Mouse (Mus musculus): ENCODE data around the gene Hexim2.

The Hexim2 gene

DNA sequence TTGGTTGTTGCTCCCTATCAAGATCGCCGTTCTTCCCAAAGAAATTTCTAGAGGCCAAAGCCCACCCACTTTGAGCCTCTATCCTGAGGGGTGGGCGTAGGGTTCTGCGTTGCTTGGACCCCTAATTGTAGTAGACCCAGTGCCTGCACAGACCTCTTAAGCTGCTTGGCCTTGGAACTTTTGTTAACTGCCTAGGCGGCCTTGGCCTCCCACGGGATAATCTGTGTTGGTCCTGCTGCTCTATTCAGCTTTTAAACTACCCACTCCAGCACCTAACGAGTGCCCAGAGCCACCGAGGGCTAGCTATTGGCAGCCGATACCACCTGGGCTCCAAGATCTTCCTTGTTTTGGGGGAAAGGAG, 19.7 kb upstream of the Hexim2 start:
- no peak for DNase-seq

DNA sequence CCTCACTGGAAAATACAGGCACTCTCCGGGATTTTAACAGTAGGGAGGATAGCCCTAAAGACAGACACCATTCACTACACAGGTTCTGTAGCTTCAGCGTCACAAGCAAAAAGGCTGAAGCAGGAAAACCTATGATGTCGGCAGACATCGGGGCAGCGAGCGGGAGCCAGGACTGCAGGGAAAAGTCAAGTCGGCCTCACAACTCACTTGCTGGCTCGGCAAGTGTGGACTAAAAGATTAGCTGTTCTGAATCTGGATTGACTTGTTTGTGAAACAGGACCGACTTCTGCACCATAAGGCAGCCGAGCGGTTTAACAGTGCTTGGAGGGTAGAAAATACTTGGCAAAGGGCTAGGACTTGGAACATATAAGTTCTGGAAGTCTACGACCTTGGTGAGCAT, 19.2 kb upstream of the Hexim2 start:
- DNase-seq: no peak

DNA sequence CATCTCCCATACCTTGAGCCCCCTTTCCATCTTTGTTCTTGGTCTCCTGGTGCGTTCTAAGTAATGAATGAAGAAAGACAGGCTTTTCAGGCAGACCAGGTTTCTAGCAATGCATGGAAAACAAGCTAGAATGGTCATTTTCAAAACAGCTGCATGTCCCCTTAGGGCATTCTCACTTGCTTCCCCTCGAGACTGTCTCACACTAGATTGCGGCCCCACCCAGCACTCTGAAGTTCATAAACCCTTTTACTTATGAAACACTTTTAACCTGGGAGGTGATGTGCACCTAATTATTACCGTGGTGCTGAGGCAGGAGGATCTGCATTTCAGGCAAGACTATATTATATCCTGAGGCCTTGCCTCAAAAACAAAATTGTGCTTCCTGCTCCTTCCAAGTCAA, 18.5 kb upstream of the Hexim2 start:
- DNase-seq: no peak

DNA sequence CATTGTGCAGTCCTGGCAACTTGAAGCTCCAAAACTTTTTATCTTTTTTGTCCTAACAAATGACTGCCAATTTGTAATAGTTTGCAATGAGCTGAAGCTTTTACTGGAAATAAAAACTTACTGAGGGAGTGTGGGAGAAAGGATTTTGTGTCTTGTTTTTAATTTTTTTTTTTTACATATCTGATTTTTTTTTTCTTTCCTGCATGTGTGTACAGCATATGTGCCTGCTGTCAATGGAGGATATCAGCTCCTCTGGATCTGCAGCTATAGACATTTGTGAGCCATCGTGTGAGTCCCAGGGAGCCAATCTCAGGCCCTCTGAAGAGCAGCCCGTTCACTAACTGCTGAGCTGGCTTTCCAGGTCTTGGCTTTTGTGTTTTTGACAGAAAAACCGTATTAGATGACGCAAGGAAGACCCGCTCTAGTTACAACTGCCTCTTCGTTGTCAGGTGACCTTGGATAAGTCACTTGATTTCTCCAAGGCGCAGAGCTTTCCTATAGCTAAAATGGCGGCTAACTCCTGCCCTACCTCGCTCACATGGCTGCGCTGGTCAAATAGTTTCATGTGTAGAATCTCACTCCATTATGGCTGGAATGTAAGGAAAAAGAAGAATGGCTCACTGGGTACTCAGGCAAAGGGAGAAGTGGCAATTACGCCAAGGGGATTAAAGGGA, 17.8 kb upstream of the Hexim2 start:
- DNase-seq: peak in 1 of 2 experiments; percentile 37

DNA sequence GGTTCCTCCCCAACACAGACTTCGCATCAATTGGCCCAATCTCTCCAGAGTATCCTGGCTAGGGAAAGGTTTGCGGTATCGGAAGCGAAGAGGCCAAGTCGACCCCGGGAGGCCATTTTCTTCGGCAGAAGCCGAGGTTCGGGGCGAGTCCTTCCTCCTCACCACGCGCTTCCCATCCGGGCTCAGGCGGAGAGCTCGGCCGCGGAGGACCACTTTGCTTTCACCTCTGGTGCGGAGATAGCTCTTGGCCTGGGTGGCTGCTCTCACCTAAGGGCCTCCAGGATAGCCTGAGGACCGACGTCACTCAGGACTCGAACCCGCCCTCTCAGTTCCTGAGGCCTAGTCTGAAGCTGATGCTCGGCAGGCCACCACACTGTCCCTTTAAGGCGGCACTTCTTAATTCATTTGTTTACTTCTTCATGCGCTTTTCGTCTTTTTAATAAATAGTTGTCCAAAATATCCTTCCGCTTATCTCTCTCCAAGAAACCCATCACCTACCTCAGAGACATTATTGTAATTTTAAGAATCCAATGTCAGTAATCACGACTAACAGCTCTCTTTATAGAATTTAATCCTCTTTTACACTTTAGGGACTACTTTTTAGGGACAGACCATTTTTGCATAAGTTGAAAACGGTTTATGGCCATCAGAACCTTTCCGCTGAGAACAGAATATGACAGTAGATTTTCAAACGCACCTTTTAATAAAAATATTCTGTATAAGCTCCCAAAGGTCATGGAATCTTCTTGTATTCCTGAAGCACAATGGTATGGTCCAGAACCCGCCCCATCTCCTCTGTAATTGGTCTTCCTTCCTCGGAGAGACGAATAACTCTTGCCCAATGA, 16.8 kb upstream of the Hexim2 start:
- DNase-seq: peak; percentile 84 to 90

DNA sequence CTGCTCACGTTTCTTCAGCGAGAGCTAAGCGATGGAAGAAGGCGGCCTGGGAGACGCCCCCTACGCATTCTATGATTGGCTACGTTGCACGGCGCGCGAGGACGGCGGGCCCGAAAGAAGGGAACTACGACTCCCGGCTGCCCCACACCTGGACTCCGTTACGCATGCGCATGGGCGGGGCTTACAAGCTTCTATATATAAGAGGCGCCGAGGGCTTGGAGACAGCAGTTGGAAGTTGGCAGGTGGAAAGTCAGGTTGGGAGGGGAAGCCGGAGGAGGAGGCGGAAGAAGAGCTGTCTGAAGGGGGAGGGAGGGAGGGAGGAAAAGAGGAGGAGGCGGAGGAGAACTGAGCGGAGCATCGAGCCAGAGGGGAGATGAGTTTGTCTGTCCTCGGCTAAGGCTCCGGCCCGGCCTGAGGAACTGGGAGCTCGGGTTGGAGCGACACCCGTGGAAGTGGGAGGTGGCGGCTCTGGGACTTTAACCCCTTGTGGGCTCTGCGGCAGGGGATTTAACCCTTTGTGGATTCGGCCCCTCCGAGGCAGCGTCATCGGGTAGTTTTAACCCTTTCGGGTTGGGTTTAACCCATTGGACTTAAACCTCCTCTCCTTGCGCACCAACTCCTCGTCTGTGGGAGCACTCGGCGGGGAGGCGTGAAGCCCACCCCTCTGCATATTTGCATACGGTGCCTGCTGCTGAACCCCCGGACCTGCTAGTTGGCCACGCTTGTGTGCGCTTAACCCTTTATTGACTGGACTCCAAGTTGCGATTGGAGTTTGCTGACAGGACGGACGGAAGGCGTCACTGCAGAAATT, 16.0 kb upstream of the Hexim2 start, which contains the start of gene Hexim1:
Hexim1 (plus strand) TSS at position 224 of the 811 bp plus-strand sequence.
- peak; percentile 100 for DNase-seq

DNA sequence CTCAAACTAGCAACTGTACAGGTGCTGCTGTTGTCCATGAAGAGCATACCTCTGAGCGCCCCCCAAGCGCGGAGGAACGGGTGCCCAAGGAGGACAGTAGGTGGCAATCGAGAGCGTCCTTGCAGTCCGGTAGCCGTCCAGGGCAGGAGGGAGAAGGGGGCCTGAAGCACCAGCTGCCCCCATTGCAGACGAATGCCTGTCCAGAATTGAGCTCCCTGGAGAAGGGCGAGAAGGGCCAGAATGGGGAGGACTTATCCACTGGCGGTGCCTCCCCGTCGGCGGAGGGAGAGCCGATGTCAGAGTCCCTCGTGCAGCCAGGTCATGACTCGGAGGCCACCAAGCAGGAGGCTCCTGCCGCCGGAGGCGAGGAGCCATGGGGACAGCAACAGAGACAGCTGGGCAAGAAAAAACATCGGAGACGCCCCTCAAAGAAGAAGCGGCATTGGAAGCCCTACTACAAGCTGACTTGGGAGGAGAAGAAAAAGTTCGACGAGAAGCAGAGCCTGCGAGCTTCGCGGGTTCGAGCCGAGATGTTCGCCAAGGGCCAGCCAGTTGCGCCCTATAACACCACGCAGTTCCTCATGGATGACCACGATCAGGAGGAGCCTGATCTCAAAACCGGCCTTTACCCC, 15.2 kb upstream of the Hexim2 start:
- DNase-seq: peak; percentile 81 to 84

DNA sequence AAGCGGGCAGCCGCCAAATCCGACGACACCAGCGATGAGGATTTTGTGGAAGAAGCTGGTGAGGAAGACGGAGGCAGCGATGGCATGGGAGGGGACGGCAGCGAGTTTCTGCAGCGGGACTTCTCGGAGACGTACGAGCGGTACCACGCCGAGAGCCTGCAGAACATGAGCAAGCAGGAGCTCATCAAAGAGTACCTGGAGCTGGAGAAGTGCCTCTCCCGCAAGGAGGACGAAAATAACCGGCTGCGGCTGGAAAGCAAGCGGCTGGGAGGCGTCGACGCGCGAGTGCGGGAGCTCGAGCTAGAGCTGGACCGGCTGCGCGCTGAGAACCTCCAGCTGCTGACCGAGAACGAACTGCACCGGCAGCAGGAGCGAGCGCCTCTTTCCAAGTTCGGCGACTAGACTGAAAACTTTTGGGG, 14.6 kb upstream of the Hexim2 start:
- DNase-seq: peak in 1 of 2 experiments; percentile 52

DNA sequence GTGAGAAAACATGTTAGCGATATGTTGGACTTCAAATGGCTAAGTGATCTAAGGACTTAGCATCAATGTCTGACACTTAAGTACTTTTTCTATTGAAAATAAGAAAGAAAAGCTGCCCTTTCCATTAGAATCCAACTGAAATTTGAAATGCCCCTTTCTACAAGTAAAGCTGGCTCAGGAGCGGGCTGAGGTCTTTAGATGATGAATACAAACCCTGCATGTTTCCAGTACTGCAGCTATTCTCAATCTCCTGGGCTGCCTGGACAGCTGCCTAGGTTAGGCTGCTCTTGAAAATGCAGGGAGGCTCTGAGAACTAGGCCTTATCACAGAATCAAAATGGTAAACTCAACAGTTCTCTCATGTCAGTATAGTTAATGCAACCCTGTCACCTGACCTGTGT, 13.4 kb upstream of the Hexim2 start:
- DNase-seq: no peak

DNA sequence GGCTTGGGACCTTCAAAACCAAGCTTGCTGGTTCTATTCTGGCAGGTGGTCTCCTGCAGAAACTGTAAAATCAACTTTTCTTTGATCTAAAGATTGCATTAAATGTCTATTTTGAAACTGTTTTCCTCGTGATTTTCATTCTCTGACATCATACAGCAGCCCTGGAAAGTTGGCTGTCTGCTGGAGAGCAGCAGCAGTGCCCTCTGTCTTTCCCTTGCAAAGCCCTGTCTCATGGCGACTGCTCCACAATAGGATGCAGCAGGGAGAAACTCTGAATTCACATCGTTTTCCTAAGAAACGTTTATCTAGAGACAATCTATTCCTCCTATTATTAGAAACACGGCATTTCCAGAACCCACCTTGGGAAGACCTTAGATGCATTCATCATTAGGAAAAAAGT, 12.6 kb upstream of the Hexim2 start:
- DNase-seq: no peak

DNA sequence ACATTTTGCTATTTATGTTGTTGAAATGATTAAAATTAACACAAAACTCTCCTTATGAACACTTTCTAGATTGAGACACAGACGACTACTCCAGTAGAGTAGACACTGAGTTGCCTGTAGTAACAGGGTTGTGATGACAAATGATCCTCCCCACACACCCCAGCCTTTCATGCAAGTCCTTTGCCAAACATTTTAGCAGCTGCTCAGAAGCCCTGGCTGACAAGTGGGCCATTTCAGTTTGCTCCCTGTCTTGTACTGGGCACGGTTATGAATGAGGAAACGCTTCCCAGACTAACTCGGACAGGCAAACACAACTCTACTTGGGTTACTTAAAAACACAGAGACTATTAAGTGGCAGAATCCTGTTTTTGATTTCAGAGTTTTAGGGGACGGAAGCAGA, 11.9 kb upstream of the Hexim2 start:
- no peak for DNase-seq

DNA sequence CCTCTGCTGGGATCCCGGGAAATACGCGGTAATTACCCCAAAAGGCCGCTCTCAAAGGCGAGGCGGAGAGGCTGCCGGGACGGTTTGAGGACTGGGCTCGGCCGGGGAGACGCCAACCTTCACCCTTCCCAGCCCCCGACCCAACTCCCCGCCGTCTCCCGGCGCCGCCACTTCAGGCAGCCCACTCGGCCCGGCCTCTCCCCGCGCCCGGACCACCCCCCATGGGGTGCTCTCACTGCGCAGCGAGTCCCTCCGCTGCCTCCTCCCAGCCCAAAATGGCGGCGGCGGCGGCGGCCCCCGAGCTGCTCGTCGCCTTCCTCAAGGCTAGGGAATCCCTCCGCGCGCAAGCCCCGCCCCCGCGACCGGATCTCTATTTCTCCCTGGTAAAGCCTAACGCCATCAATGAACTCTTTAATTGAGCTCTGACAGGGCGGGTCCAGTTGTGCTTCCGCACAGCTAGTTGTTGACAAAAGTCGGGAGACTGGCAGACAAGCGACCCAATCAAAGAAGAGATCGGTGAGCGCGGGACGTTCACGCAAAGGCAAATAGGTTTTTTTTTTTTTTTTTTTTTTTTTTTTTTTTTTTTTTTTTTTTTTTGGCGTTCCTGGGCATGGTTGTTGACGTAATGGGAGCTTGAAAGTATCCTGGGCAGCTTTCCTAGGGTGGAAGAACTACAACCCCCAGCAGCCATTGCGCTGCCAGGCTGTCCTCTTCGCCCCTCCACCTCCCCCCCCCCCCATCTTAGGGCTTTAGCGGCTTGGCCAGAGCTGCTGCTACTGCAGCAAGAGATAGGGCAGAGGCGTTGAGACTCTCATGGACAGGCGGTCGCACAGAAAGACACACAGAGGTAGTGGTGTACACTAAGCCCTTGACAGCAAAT, 587 bp downstream of the Hexim2 start:
- DNase-seq: peak; percentile 100

DNA sequence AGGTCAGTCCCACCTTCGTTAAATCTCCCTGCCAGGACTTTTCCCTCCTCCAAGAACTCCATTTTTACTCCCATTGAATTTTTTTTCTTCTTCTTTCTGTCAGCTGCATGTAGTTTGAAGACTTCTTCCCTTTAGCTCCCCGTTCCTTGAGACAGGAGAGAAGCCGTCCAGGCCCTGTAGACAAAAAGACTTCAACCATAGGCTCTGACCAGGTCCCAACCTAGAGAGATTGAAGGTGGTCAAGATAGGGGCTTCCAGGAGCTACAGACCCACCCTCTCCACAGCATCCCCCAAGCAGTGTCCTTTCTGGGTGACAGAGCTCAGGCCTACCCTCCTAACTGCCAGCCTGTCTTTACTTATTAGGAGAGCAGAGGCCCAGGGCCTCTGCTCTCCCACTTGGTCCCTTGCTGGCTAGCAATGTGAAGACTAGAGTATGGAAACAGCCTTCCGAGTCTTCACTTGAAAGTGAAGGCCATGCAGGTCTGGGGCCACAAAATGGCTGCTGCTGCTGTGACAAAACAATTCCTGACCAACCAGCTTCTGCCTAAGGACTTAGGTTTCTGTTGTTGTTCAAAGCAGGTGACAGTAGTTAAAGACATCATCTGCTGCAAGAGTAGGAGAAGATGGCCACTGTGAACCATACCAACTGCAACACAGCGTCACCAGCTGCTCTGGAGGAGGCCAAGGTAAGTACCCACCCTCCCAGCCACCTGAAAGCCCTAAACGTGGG, 1.4 kb downstream of the Hexim2 start:
- DNase-seq: peak; percentile 28 to 50

DNA sequence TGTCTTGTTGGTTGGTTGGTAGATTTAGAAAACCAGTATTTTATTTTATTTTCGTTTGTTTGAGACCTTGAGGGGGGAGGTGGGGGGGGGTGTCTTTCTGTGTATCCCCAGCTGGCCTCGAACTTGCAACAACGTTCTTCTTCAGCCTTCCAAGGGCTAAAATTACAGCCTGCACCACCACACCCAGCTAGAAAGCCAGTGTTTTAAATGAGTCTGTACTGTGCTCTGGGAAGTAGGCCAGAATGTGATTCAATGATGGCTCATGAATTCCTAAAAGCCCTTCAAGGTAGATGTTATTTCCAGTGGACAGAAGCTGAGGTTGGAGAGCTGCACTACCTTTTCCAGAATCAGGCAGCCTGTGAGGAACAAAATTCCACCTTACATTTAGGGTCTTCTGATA, 2.0 kb downstream of the Hexim2 start:
- peak; percentile 37 to 43 for DNase-seq

DNA sequence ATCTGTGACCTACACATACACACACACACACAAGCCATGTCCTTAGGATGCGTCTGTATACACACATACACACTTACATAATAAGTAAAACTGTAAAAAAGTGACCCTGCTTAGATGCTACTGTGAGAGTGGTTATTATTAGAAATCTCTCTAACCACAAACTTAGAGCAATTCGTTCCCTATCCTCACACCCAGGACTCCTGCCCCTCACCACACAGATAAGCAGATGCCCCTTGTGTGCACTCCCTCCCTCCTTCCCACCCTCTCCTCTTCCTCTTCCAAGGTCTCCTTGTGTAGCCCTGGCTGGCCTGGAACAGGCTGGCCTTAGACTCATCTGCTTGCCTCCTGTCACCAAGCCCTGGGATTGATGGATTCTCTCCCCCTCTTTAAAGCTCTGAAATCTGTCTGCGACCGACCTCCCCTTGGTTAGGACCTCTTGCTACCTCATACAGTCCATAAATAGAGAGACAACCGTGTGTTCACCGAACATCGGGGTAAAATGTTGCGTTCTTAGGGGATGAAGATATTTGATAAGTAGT, 3.9 kb downstream of the Hexim2 start:
- no peak for DNase-seq

DNA sequence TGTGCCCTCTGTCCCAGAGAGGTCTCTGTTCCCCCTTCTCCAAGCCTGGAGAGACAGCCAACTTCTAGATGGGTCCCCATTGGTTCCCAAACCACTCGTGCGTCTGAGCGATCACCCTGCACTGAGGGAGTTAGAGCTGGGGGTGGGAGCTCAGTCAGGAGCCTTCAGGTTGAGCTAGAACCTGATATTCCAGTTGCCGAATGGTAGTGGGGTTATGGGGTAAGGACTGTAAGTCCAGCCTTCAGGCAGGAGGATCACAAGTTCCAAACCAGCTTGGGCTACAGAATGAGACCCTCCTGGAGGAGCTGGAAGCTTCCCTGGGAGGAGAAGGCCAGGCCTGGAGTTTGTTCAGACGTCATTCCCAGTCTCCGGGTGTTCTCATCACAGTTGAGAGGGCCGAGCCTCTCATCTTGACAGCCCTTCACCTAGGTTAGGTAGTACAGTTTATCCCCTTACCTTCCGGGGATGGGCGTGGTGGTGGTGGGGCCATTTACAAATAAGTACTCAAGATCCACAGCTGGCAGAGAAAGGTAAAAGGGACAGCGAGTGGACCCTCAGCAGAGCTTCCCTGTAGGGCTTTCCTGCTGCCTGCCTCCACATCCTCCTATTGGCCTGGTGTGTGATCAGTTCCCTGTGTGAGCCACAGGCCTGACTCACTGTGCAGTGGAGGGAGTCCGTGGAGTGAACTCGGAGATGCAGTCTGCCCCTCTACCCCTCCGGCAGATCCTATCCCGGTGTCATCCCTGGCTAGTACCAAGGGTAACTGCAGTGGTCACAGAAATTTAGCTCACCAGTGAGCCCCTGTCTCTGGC, 7.9 kb downstream of the Hexim2 start:
- DNase-seq: no peak

DNA sequence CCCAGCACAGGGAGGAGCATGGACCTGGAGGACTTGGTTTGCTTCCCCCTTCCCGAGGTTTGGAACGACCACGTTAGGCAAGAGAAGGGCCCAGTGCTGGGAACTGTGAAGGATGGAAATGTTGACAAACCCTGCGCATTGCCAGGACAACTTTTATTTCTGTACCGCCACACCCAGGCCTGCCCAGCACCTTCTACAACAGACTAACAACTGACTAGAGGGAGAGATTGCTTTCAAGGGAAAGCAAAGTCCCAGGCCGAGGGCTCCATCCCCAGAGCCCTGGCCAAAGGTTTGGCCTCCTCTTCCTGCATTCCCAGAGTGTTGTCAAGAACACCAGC, 8.5 kb downstream of the Hexim2 start:
- no peak for DNase-seq

DNA sequence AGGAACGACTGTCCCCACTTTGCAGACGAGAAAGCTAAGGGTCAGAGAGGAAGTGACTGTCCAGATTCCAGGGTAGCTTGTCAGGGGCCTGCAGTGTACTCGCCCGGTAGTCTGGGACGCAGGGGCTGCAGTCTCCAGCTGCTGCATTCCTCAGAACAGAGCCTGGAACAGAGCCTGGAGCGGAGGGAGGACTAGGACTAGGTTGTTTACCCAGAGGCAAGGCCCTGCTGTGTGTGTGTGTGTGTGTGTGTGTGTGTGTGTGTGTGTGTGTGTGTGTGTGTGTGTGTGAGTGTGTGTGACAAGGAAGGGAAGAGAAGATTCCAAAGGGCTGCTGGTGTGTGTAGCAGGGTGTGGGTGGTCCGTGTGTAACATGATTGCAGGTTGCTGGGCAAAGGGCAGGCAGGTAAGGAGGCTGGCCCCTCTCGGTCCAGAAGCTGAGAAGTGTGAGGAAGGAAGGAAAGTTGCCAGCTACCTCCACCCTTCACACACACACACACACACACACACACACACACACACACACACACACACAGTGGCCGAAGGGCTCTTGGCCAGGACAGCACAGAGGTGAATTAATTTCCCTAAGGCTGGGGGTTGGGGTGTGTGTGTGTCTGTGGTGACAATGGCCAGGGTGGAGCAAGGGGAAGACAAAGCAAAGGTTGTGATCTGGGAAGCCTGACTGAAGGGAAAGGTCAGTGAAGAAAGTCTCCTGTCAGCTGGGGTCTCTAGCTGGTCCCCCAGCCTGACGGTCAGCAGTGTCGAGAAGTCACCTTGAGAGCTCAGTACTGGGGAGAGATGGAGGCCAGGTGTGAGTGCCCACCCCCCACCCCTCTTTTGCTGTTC, 9.1 kb downstream of the Hexim2 start:
- no peak for DNase-seq

DNA sequence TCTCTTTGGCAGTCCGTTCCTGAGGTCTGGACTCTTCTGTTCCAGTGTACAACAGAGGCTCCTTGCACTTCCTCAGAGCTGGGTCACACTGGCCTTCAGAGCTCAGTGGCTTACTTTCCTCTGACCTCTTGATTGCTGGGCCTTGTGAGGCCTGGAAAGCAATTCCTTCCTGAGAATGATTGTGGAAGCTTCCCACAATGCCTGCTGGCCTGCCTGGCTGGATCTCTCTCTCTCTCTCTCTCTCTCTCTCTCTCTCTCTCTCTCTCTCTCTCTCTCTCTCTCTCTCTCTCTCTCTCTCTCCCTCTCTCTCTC, 9.7 kb downstream of the Hexim2 start:
- DNase-seq: peak in 1 of 2 experiments; percentile 36
